Mouse (Mus musculus) hindbrain, embryonic 14.5 days (tissue): Measurements from ENCODE around the gene Rnf150. TPM values are rescaled to one million over a fixed set of nuclear protein-coding genes. Genes with fewer than 3 reads are reported as not detected.

Source experiments
- ATAC-seq: fragments of 200-750 bp; cut with Nextera tagmentation; 2 replicates; pipeline ENCODE4 v1.8.0; 2017; ENCODE audit warnings: moderate number of reproducible peaks, mild to moderate bottlenecking, moderate TSS enrichment, moderate library complexity; ENCODE audit not compliant: low FRiP score
- DNase-seq: peaks from one replicate; pipeline ENCODE4 v3.0.0-alpha.2; 2015; ENCODE audit warnings: low spot score
- H3K27ac ChIP-seq: fragments of 300-500 bp; sonication (generic); 2 replicates; pipeline ENCODE4 v1.5.1; 2014; ENCODE audit warnings: mild to moderate bottlenecking, moderate library complexity
- H3K27me3 ChIP-seq: fragments of 300-500 bp; sonication (generic); 2 replicates; pipeline ENCODE4 v1.6.1; 2014; ENCODE audit warnings: mild to moderate bottlenecking, low read length, mixed read lengths; ENCODE audit not compliant: control insufficient read depth, insufficient read depth
- H3K36me3 ChIP-seq: fragments of 300-500 bp; sonication (generic); replicated peaks from 2 replicates; pipeline ENCODE4 v1.6.1; 2014; ENCODE audit not compliant: control insufficient read depth, insufficient read depth
- H3K4me1 ChIP-seq: fragments of 300-500 bp; sonication (generic); replicated peaks from 2 replicates; pipeline ENCODE4 v1.6.1; 2014; ENCODE audit warnings: antibody characterized with exemption, low read length, mixed read lengths; ENCODE audit not compliant: control insufficient read depth, insufficient read depth
- H3K4me2 ChIP-seq: fragments of 300-500 bp; sonication (generic); replicated peaks from 2 replicates; pipeline ENCODE4 v1.6.1; 2014; ENCODE audit warnings: mild to moderate bottlenecking, moderate library complexity
- H3K4me3 ChIP-seq: fragments of 300-500 bp; sonication (generic); replicated peaks from 2 replicates; pipeline ENCODE4 v1.5.1; 2014; ENCODE audit warnings: mild to moderate bottlenecking, low read length
- H3K9ac ChIP-seq: fragments of 300-500 bp; sonication (generic); 2 replicates; pipeline ENCODE4 v1.6.1; 2014
- H3K9me3 ChIP-seq: fragments of 300-500 bp; sonication (generic); 2 replicates; pipeline ENCODE4 v1.6.1; 2016; ENCODE audit warnings: low read length; ENCODE audit not compliant: control insufficient read depth
- WGBS: fragments of 180-500 bp; shearing (Covaris S2); extraction: QIAGEN DNeasy Blood & Tissue Kit; methylation state at CpG from one replicate; pipeline ENCODE4 v1.1.7; 2014; 5-methylcytosine and 5-hydroxymethylcytosine counted together
- polyA plus RNA-seq: library from polyadenylated mRNA; unstranded; fragments of >200 nt; fragmentation: Nextera tagmentation; extraction: Ambion mirVana; gene quantifications from 2 replicates; pipeline ENCODE4 v1.2.1, GENCODE M21; 2014

The Rnf150 gene
- polyA plus RNA-seq, 1 experiment from 2014 or later: 2.3 TPM

DNA sequence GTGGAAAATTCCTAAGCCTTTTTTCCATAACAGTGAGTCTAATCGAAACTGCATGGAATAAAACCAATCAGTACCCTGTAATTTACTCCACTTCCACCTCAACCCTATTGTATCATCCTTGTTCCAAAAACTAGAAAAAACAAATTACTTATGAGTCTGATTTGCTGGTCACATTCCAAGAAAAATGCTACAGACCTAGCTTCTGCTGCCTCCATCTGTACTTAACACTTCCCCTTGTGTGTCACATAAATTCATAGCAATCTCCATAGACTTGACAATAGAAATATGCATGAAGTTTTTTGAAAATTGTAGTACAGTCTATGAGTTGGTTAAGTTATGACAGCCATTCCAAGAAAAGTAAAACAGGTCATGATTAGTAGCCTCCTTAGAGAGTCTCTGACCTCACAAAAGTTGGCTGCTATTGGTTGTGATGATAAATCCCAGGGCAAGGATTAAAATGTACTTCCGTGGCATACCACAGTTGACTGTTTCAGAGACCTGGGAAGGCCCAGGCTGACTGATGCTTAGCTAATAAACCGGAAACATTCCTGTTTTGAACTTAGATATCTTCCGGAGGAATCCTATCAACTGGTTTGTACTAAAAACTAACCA, 118.2 kb downstream of the Rnf150 start:
- ATAC-seq: no peak

DNA sequence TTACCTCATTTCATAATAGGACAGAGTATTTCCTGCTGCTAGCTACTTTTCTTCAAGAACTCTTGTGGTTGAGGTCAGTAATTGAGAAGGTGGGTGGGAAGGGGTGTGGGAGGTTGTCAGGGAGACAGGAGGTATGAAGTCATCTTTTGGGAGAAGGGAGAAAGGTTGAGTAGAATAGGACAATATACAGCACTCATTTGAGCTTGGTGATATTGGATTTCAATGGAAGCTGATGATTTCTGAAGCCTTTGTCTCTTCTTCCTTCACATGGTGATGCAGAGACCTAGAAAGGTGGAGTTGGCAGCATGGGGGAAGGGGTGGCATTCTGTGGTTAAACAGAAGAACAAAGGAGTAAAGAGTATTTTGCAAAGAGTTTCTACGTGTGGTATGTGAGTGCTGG, 119.7 kb downstream of the Rnf150 start:
- Histone ChIP-seq H3K27me3 (no peaks in the 10 kb centered on the region), H3K36me3 (no peaks in the 10 kb centered on the region), H3K9ac (no peak overlapping the region), H3K4me3 (no peak overlapping the region), H3K27ac (no peak overlapping the region), H3K9me3 (no peaks in the 10 kb centered on the region), H3K4me1 (no peaks in the 10 kb centered on the region), H3K4me2 (no peak overlapping the region)
- WGBS: 62% methylated on average over 1 of the region's 1 CpGs
- no peak for DNase-seq
- no peak for ATAC-seq

More for the DNA sequence above, 118.2 kb downstream of the Rnf150 start:
- Histone ChIP-seq H3K36me3 (no peaks in the 10 kb centered on the region), H3K4me3 (no peak overlapping the region), H3K4me2 (no peak overlapping the region), H3K9me3 (no peaks in the 10 kb centered on the region), H3K9ac (no peak overlapping the region), H3K27ac (no peak overlapping the region), H3K27me3 (no peaks in the 10 kb centered on the region), H3K4me1 (no peaks in the 10 kb centered on the region)
- no peak for DNase-seq
- WGBS: 86% methylated on average over 4 of the region's 4 CpGs

DNA sequence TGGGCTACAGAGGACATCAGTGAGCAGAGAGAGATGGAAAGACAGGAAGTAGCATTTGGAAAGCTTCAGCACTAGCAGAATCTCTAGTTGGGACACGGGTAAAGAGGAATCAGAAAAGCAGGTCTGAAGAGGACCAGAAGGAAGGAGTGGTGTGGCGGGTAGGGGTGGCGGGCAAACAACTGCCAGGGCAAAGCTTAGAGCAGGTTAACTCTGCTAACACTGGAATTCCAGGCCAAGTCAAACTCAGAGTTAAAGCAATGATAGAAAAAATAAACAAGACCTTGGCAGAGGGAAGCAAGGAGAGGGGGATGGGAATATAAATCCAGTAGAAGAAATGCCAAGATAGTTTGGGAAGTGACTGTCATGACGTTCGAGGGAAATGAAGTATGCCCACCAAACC, 120.1 kb downstream of the Rnf150 start:
- no peaks in the 10 kb centered on the region for H3K9me3 ChIP-seq
- 86% methylated on average over 5 of the region's 5 CpGs for WGBS
- DNase-seq (no peak), ATAC-seq (no peak)
- no peaks in the 10 kb centered on the region for H3K27me3 ChIP-seq
- no peak overlapping the region for H3K4me3 ChIP-seq
- no peak overlapping the region for H3K4me2 ChIP-seq
- no peak overlapping the region for H3K27ac ChIP-seq
- H3K9ac ChIP-seq: no peak overlapping the region
- no peaks in the 10 kb centered on the region for H3K4me1 ChIP-seq
- no peaks in the 10 kb centered on the region for H3K36me3 ChIP-seq

DNA sequence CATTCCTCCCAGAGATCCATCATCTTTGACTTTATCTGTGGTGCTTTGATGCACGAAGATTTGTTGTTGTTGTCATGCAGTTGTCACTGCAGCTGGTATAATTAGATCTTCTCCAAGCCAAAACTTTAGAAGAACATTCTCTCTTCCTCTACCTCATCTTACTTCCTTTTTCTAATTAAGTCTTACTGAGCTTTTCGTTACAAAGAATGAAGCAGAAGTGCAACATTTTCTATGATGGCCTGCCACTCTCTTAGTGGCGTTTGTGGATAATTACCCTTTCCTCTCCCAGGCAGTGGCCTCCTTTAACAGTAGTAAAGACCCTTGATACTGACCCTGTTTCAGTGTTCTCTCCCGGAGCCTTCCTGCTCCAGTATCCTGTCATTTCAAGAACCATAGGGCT, 128.9 kb downstream of the Rnf150 start:
- Histone ChIP-seq H3K36me3 (no peaks in the 10 kb centered on the region), H3K9ac (no peak overlapping the region), H3K4me3 (no peak overlapping the region), H3K27ac (no peak overlapping the region), H3K9me3 (no peaks in the 10 kb centered on the region), H3K4me1 (no peaks in the 10 kb centered on the region), H3K4me2 (no peak overlapping the region), H3K27me3 (no peaks in the 10 kb centered on the region)
- ATAC-seq: no peak
- no peak for DNase-seq
- 83% methylated on average over 4 of the region's 4 CpGs for WGBS

DNA sequence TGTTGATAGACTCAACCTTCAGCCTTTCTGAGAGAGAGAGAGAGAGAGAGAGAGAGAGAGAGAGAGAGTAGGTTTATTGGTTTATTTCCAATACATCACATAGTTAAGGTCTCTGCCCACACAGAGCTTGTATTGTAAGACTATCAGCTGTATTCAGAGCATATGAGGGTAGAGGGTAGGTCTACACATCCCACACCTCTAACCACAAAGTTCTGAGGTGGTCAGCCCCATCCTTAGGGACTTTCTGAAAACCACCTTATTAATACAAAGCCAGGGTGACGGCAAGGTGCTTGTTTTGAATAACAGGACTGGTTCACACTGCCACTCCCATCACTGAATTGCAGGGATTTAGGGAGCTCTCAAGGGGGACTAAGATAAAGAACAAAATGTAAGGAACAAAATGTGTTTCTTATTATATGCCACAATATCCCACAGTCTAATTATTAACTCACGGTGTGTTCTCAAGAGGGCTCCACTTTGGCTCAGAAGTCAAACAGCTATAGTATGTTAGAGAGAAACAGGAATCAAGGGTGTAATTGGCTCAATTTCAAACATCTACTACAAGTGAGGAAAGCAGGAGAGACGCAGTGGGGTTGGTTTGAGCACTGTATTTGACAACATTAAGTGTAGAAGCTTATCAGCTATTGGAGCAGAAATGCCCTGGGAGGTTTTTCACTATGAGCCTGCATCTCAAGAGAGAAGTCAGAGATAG, 132.7 kb downstream of the Rnf150 start:
- DNase-seq (no peak), ATAC-seq (no peak)
- H3K27ac ChIP-seq: no peak overlapping the region
- H3K4me2 ChIP-seq: no peak overlapping the region
- no peaks in the 10 kb centered on the region for H3K4me1 ChIP-seq
- WGBS: 93% methylated on average over 3 of the region's 3 CpGs
- no peaks in the 10 kb centered on the region for H3K27me3 ChIP-seq
- no peaks in the 10 kb centered on the region for H3K36me3 ChIP-seq
- H3K4me3 ChIP-seq: no peak overlapping the region
- H3K9me3 ChIP-seq: no peaks in the 10 kb centered on the region
- H3K9ac ChIP-seq: no peak overlapping the region

DNA sequence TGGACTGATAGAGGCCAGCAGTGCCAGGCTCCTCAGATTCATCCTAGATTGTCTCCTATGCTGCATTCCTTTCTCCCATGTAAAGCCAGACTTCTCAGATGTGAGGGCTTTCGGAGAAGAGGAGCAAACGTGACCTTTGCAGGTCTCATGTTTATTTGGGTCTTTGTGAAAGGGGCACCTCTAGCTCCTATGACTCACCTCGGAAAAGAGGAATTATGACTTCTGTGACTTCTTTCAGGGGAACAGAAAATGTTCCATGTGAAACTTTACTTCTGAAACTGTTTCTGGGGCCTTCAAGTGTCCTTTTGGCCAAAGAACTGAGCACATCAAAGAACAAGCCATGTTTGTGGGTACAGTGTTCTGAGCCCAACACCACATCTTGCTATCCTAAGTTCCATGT, 133.7 kb downstream of the Rnf150 start:
- ATAC-seq (no peak), DNase-seq (no peak)
- H3K9ac ChIP-seq: no peak overlapping the region
- H3K4me1 ChIP-seq: no peaks in the 10 kb centered on the region
- H3K27ac ChIP-seq: no peak overlapping the region
- H3K9me3 ChIP-seq: no peaks in the 10 kb centered on the region
- H3K36me3 ChIP-seq: no peaks in the 10 kb centered on the region
- 84% methylated on average over 3 of the region's 3 CpGs for WGBS
- no peaks in the 10 kb centered on the region for H3K27me3 ChIP-seq
- H3K4me3 ChIP-seq: no peak overlapping the region
- no peak overlapping the region for H3K4me2 ChIP-seq

DNA sequence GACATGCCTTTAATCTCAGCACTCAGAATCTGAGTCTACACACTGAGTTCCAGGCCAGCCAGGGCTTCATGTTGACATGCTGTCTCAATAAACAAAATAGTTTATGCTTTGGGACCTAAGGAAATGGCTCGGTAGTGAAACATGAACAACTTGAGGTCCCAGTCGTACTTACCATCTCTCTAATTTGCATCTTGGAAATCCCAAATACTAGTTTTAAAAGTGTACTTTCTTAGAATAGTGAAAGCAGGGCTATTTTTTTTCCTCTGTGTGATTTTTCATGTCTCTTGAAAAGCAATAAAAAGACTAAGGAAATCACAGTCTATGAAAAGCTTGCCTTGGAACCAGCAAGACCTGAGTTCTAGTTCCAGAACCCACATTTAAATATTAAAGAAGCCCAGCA, 135.6 kb downstream of the Rnf150 start:
- H3K9ac ChIP-seq: no peak overlapping the region
- ATAC-seq: no peak
- H3K9me3 ChIP-seq: no peaks in the 10 kb centered on the region
- no peaks in the 10 kb centered on the region for H3K36me3 ChIP-seq
- H3K27ac ChIP-seq: no peak overlapping the region
- H3K4me1 ChIP-seq: no peaks in the 10 kb centered on the region
- no peaks in the 10 kb centered on the region for H3K27me3 ChIP-seq
- WGBS: 84% methylated on average over 2 of the region's 2 CpGs
- no peak for DNase-seq
- H3K4me3 ChIP-seq: no peak overlapping the region
- no peak overlapping the region for H3K4me2 ChIP-seq

DNA sequence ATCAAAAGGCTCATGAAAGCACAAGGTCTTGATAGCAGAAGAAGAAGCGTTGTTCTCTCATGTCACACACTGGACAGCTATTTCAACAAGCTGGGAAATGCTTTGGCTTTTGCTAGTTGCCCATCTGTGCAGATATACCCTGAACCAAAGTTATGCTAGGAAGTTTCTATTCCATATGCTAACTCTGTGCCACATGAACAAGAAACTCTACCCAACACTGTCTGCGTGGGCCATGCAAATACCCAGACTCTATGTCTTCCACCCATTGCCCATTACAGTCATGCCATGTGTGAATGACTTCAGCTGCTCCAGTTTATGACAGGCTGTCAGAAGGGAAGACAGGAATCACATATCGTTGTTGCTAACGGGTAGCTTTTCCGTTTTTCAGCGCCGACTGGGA, 140.0 kb downstream of the Rnf150 start:
- DNase-seq (no peak), ATAC-seq (no peak)
- Histone ChIP-seq H3K9me3 (no peaks in the 10 kb centered on the region), H3K9ac (no peak overlapping the region), H3K36me3 (peaks cover 18% of the 10 kb centered on the region), H3K27me3 (no peaks in the 10 kb centered on the region), H3K27ac (no peak overlapping the region), H3K4me1 (no peaks in the 10 kb centered on the region), H3K4me2 (no peak overlapping the region), H3K4me3 (no peak overlapping the region)
- WGBS: 94% methylated on average over 7 of the region's 7 CpGs

DNA sequence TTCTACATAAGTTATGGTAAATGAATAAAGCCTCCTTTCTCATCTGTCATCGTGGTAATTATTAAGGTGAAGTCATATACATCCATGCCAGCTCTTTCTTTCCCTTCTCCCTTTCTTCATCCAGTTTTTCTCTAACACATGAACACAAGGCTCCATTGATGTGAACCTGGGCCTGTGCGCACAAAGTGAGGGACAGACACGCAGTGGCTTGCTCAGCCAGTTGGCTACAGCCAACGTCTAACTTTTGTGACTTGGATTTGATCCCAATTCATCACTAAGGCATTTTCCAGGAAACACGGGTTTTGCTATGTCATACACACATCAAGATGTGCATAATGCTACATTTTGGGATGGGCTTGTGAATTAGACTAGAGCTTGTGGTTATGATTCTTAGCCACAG, 146.3 kb downstream of the Rnf150 start:
- DNase-seq (no peak), ATAC-seq (no peak)
- Histone ChIP-seq H3K9ac (no peak overlapping the region), H3K36me3 (peaks cover 18% of the 10 kb centered on the region), H3K9me3 (no peaks in the 10 kb centered on the region), H3K4me2 (no peak overlapping the region), H3K27ac (no peak overlapping the region), H3K27me3 (no peaks in the 10 kb centered on the region), H3K4me3 (no peak overlapping the region), H3K4me1 (no peaks in the 10 kb centered on the region)
- WGBS: 92% methylated on average over 5 of the region's 5 CpGs
